Mouse (Mus musculus) forebrain, embryonic 11.5 days (tissue): ENCODE results near the gene Tcp11l1. TPM values are rescaled to one million over a fixed set of nuclear protein-coding genes. Genes with fewer than 3 reads are reported as not detected.

ENCODE experiments used
- polyA plus RNA-seq: library from polyadenylated mRNA; unstranded; fragments of >200 nt; fragmentation: Nextera tagmentation; extraction: Ambion mirVana; gene quantifications from 2 replicates; pipeline ENCODE4 v1.2.1, GENCODE M21; 2014

The Tcp11l1 gene
- polyA plus RNA-seq, 1 experiment from 2014 or later: 64.9 TPM

Other genes starting within 250 kb of the Tcp11l1 start
- 9.4 and 12.0 TPM in 2 replicates for gene Hipk3, start 217.7 kb downstream of the Tcp11l1 start, polyA plus RNA-seq
- gene Cstf3, start 121.6 kb downstream of the Tcp11l1 start, polyA plus RNA-seq: 94.3 and 106 TPM in 2 replicates
- gene Pin1rt1, start 4.2 kb upstream of the Tcp11l1 start, polyA plus RNA-seq: not detected in 2 replicates
- 4.0 and 5.5 TPM in 2 replicates for gene Depdc7, start 30.7 kb upstream of the Tcp11l1 start, polyA plus RNA-seq
- gene Qser1, start 104.6 kb upstream of the Tcp11l1 start, polyA plus RNA-seq: 18.7 and 18.9 TPM in 2 replicates
- 0.48 and 1.1 TPM in 2 replicates for gene Prrg4, start 137.7 kb upstream of the Tcp11l1 start, polyA plus RNA-seq
- 5.5 and 6.6 TPM in 2 replicates for gene Ccdc73, start 155.6 kb upstream of the Tcp11l1 start, polyA plus RNA-seq